Mouse (Mus musculus): ENCODE data around the gene Iffo2. TPM values are rescaled to one million over a fixed set of nuclear protein-coding genes. Genes with fewer than 3 reads are reported as not detected.

Gene Iffo2
- total RNA-seq, 2 experiments from 2014 or later: 15.7 to 17.5 TPM

- TF ChIP-seq CTCF (conservative IDR thresholded peaks at IDR 0.05): peak; percentile 29; the same call in 1 of the 2 replicates
- no peak for DNase-seq (ENCODE audit: low spot score in 2 of 2)
- H3K4me3 ChIP-seq: no peak overlapping the region
- H3K27ac ChIP-seq: no peak overlapping the region
These were observed 28.6 kb upstream of the Iffo2 start for GRCm38 (mm10) chr4:139501702-139502101.

- H3K27ac ChIP-seq: no peak overlapping the region
- DNase-seq (ENCODE audit: low spot score in 2 of 2): no peak
- no peak overlapping the region for H3K4me3 ChIP-seq
- no peak for TF ChIP-seq CTCF (conservative IDR thresholded peaks at IDR 0.05)
These were observed 26.4 kb upstream of the Iffo2 start for GRCm38 (mm10) chr4:139503919-139504318.

GRCm38 (mm10) chr4:139505716-139506115 lies 24.6 kb upstream of the Iffo2 start:
- no peak overlapping the region for H3K4me3 ChIP-seq
- TF ChIP-seq CTCF (conservative IDR thresholded peaks at IDR 0.05): no peak
- no peak overlapping the region for H3K27ac ChIP-seq
- no peak for DNase-seq (ENCODE audit: low spot score in 2 of 2)

DNA sequence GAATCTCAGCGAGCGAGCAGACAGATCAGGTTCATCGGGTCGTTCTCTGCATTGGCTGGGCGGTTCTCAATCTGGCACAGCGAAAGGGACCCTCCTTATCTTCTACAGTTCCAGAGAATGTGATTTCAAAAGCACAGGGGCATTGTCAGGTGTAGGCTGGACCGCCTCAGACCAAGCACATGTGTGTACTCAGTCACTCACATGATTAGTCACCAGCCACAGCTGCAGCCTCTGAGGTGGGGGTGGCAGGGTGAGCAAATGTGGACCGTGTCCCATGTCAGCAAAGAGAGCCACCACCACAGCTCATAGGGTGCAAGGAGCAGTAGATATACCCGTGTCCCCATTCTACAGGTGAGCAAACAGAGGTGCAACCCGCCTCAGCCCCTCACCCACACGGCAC lies 23.6 kb upstream of the Iffo2 start:
- Histone ChIP-seq H3K27ac (no peak overlapping the region), H3K4me3 (no peak overlapping the region)
- no peak for TF ChIP-seq CTCF (conservative IDR thresholded peaks at IDR 0.05)
- no peak for DNase-seq (ENCODE audit: low spot score in 2 of 2)

DNA sequence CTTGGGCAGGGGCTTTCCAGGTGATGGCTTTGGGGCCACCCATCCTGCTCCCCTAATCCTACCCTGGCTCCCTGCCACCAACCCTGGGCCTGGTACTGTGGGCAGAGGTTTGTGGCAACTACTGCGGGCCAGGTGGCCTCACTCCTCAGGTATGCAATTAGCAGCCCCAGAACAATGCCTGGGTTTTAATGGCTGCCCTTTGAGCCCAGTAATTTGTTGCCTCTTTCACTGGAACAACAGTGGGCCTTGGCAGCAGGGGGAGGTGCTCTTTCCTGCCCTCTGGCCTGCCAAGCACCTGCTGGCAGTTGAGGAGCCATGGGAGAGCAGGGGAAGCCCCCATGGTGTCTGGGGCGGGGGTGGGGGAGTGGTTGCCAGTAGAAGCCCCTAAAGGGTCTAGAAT lies 21.3 kb upstream of the Iffo2 start:
- TF ChIP-seq CTCF (conservative IDR thresholded peaks at IDR 0.05): no peak
- no peak for DNase-seq (ENCODE audit: low spot score in 2 of 2)
- no peak overlapping the region for H3K27ac ChIP-seq
- H3K4me3 ChIP-seq: no peak overlapping the region

DNA sequence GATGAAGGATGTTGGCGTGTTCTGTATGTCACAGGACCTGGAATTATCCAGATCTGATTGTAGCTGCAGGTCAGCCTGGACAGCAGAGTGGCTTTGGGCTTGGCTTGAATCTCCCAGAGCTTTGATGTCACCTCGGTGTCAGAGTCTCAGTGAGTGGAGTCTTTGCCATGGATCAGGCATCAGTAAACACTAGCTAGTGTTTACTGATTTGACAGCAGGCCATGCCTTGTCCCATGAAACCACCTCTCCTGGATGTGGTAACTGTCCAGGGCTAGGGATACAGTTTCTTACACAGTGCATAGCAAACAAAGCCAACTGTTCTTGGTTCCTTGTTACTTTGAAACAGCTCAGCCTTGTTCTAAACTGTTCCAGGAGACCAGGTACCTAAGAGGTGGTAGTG lies 18.8 kb upstream of the Iffo2 start:
- TF ChIP-seq CTCF (conservative IDR thresholded peaks at IDR 0.05): no peak
- DNase-seq (ENCODE audit: low spot score in 2 of 2): no peak

GRCm38 (mm10) chr4:139512985-139513384 lies 17.4 kb upstream of the Iffo2 start:
- no peak overlapping the region for H3K4me3 ChIP-seq
- no peak for DNase-seq (ENCODE audit: low spot score in 2 of 2)
- TF ChIP-seq CTCF (conservative IDR thresholded peaks at IDR 0.05): no peak
- H3K27ac ChIP-seq: no peak overlapping the region

More for the DNA sequence above, 18.8 kb upstream of the Iffo2 start:
- no peak overlapping the region for H3K4me3 ChIP-seq
- no peak overlapping the region for H3K27ac ChIP-seq

- TF ChIP-seq CTCF (conservative IDR thresholded peaks at IDR 0.05): no peak
- Histone ChIP-seq H3K4me3 (no peak overlapping the region), H3K27ac (no peak overlapping the region)
- no peak for DNase-seq (ENCODE audit: low spot score in 2 of 2)
These were observed 11.1 kb upstream of the Iffo2 start for GRCm38 (mm10) chr4:139519221-139519620.

DNA sequence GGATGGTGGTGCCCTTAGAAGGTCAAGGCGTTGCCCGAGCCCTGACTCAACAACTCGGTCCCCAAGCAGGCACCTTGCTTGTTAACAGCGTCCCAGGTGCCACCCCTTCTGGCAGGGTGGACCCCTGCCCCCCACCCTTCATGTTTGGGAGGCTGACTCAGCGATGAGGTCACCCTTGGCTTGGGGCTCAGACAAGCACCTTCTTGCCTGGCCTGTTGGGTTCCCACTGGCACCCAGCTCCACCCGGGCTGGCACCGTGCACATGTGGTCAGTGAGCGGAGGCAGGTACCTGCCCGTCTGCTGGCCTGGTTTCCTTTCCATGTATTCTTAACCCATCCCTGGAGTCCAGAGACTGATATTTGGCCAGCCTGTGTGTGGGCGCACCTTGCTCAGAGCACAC lies 8.4 kb upstream of the Iffo2 start:
- DNase-seq (ENCODE audit: low spot score in 2 of 2): no peak
- Histone ChIP-seq H3K4me3 (no peak overlapping the region), H3K27ac (no peak overlapping the region)
- TF ChIP-seq CTCF (conservative IDR thresholded peaks at IDR 0.05): no peak

GRCm38 (mm10) chr4:139526475-139526874 lies 3.9 kb upstream of the Iffo2 start:
- no peak for TF ChIP-seq CTCF (conservative IDR thresholded peaks at IDR 0.05)
- peak in 1 of 2 experiments; percentile 12 for DNase-seq (ENCODE audit: low spot score in 2 of 2)
- no peak overlapping the region for H3K4me3 ChIP-seq
- H3K27ac ChIP-seq: peak overlapping the region; percentile 32; the same call in 1 of the 2 replicates

- no peak for DNase-seq (ENCODE audit: low spot score in 2 of 2)
- no peak for TF ChIP-seq CTCF (conservative IDR thresholded peaks at IDR 0.05)
- Histone ChIP-seq H3K4me3 (no peak overlapping the region), H3K27ac (no peak overlapping the region)
These were observed 1.7 kb downstream of the Iffo2 start for GRCm38 (mm10) chr4:139532081-139532480.

- DNase-seq (ENCODE audit: low spot score in 2 of 2): no peak
- no peak overlapping the region for H3K27ac ChIP-seq
- no peak for TF ChIP-seq CTCF (conservative IDR thresholded peaks at IDR 0.05)
These were observed 4.9 kb downstream of the Iffo2 start for GRCm38 (mm10) chr4:139535127-139535695.

DNA sequence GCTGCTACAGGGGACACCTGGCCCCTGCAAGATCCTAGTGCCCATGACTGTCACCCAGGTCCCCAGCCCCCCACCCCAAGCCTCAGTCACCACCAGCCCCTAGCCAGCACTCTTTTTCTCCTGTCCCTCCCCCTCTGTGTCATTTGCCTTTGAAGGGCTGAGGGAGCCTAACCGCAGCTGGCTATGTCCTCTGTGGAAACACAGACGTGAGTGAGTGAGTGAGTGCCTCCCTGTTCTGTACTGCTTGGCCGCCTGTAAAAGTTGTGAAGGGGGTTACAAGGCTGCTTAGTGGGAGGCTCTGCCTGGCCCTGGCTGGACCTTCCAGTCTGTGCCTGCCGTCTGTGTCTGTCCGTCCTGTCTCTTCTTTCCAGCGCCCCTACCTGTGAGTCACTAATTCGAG lies 5.4 kb downstream of the Iffo2 start:
- Histone ChIP-seq H3K27ac (no peak overlapping the region), H3K4me3 (no peak overlapping the region)
- DNase-seq (ENCODE audit: low spot score in 2 of 2): no peak
- TF ChIP-seq CTCF (conservative IDR thresholded peaks at IDR 0.05): no peak

More at GRCm38 (mm10) chr4:139535127-139535695, 4.9 kb downstream of the Iffo2 start:
- no peak overlapping the region for H3K4me3 ChIP-seq

- no peak overlapping the region for H3K27ac ChIP-seq
- DNase-seq (ENCODE audit: low spot score in 2 of 2): peak in 1 of 2 experiments; percentile 18
- H3K4me3 ChIP-seq: no peak overlapping the region
- no peak for TF ChIP-seq CTCF (conservative IDR thresholded peaks at IDR 0.05)
These were observed 6.4 kb downstream of the Iffo2 start for GRCm38 (mm10) chr4:139536706-139537105.

Data from layer of hippocampus, adult 2 months (tissue).